Mouse (Mus musculus) ES-Bruce4 (cell line): Measurements from ENCODE around the gene Efcab12.
A peak's percentile ranks its signal among the peaks of the same experiment; 100 is the strongest.

ENCODE experiments used
- CTCF ChIP-seq: IDR thresholded peaks from one replicate; pipeline ENCODE4 v1.8.1; 2011; ENCODE audit warnings: low read depth, low read length
- EP300 ChIP-seq: IDR thresholded peaks from 2 replicates; pipeline ENCODE4 v1.6.1; 2011; ENCODE audit warnings: low read depth, low read length; ENCODE audit not compliant: insufficient read depth
- POLR2A ChIP-seq: IDR thresholded peaks from one replicate; pipeline ENCODE4 v1.8.1; 2011; ENCODE audit warnings: low read length; ENCODE audit not compliant: insufficient read depth

DNA sequence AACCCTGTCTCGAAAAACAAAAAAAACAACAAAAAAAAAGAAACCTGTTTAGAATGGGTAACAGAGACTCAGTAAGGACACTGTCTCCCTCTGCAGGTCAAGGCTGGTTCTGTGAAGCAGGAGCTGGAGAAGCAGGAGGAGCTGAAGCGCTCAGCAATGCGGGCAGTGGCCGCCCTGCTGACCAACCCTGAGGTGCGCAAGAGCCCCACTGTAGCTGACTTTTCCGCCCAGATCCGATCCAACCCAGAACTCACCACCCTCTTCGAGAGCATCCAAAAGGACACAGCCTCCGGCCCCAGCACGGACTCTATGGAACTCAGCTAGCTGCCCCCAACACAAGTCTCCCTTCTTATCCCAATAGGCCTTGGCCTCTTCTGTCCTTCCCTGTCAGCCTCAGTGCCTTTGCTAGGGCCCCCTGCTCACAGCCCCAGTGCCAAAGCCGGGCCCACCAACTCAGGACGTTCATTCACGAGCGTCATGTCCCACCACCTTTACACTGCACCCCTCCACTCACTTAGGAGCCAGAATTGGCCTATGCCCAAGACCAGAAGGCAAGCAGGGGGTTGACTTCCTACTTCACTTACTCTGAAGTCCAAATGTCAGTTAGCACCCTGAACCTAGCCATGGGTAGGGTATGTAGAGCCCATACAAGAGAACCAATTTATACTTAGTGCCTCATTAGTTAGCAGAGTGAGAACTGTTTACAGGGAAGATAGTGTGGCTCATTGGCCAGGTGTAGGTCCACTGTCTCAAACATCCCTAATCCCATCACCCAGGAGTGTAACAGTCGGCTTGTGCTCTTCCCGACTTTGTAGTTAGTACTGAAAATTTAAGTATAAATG, 34.5 kb downstream of the Efcab12 start:
- peak; percentile 64 for TF ChIP-seq CTCF
- no peak for TF ChIP-seq POLR2A
- no peak for TF ChIP-seq EP300
